Mouse (Mus musculus): Measurements from ENCODE around the gene Hist3h2ba.
"Not testable (repeated sequence)": the region's sequence is repeated elsewhere in the genome, so short reads cannot be mapped to it uniquely, and the experiment has no call there.

Hist3h2ba gene

DNA sequence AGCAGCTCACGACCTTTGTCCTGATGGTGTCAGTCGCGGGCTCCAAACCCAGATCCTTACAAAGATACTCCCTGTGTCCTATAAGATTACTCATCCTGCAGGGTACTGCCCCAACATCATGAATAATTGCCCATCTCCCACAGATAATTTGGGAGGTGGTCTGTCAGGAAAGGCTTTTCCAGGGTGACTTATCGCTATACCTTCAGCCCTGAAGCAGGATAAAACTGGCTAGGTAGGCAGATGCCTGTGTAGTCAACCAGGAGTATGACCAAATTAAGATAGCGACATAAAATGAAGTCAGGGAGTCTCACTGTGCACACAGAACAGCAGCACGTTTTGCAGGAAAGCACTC is 9.7 kb upstream of the Hist3h2ba start:
- DNase-seq: no peak

GRCm38 (mm10) chr11:58944136-58944535 is 4.6 kb upstream of the Hist3h2ba start:
- DNase-seq: no peak

DNA sequence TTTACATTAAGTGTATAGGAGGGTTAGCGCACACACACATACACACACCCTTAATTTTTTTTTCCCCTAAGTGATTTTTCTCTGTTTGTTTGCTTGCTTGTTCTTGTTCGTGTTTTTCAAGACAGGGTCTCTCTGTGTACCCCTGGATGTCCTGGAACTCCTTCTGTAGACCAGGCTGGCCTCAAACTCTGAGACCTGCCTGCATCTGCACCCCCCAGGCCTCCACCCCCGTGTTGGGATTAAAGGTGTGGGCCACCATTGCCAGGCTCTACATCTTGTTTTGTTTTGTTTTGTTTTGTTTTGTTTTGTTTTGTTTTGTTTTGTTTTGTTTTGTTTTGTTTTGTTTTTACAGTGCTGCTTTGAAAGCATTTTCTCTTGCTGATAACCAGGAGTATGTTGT is 1.4 kb upstream of the Hist3h2ba start:
- DNase-seq: no peak

GRCm38 (mm10) chr11:58947798-58948528 is 757 bp upstream of the Hist3h2ba start:
- DNase-seq: peak; percentile 71

GRCm38 (mm10) chr11:58949480-58950431 is 1.0 kb downstream of the Hist3h2ba start:
- peak; percentile 66 for DNase-seq

DNA sequence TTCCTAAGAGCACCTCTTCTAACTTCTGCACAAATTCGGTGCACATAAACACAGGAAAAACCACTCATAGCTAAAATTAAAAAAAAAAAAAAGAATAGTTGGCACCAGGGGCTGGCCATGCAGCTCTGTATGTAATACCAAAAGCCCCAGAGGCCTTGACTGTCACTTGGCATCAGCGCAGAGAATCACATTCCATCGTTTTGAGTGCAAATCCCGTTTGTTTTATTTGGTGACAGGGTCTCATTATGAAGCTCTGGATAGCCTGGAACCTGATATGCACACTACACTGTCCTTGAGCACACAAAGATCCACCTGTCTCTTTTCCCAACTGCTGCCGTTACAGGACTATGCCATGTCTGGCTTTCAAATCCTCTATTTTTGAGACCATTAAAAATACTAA is 2.5 kb downstream of the Hist3h2ba start:
- DNase-seq: no peak

GRCm38 (mm10) chr11:58953351-58954169 is 4.8 kb downstream of the Hist3h2ba start:
- DNase-seq: no peak

DNA sequence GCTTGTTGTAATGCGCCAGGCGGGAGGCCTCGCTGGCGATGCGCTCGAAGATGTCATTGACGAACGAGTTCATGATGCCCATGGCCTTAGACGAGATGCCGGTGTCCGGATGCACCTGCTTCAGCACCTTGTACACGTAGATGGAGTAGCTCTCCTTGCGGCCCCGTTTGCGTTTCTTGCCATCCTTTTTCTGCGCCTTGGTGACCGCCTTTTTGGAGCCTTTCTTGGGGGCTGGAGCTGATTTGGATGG is 5.4 kb downstream of the Hist3h2ba start:
- DNase-seq: not testable (repeated sequence)

- peak; percentile 85 for DNase-seq
Measured at GRCm38 (mm10) chr11:58954420-58955142, 5.9 kb downstream of the Hist3h2ba start, which contains the start of the genes Hist3h2a and Trim17. TSS of gene Hist3h2a (plus strand) at chr11:58954685. TSS of gene Trim17 (plus strand) at chr11:58954685.

- DNase-seq: no peak
Measured at GRCm38 (mm10) chr11:58955143-58955867, 6.6 kb downstream of the Hist3h2ba start.

DNA sequence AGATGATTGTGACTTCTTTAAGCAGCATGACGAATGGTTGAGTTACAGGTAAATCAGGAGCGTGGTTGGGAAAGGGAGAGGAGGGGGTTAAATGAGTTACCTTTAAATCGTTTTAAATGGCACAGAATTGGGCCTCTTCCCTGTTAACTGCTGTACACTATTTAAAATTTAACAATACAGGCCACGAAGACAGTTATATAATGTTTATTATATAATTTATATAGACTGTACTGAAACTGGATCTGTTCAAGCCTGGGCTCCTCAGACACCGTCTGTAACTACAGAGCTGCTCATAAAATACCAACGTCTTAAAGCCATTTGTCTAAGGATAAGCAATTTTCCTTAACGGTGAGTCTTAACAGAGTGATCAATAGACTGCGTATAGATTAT is 7.1 kb downstream of the Hist3h2ba start:
- DNase-seq: no peak

GRCm38 (mm10) chr11:58957226-58957914 is 8.7 kb downstream of the Hist3h2ba start:
- DNase-seq: no peak

DNA sequence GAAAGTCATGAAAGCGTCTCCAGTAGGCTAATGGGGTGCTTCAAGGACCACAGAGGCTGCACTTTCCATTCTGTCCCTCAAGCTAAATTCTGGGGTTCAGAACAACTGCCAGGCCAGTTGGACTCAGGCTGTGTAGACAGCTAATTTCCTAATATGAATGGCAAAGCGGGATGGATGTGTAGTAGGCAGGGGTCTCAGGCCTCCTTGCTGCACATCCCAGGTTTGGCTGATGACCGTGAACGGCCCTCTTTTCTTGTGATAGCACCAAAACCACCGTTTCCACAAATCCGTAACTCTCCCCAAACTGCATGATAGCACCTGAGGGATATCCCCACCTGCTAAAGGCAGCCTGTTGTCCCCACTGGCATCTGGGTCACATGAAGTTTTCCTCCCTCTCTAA is 9.8 kb downstream of the Hist3h2ba start:
- no peak for DNase-seq

DNA sequence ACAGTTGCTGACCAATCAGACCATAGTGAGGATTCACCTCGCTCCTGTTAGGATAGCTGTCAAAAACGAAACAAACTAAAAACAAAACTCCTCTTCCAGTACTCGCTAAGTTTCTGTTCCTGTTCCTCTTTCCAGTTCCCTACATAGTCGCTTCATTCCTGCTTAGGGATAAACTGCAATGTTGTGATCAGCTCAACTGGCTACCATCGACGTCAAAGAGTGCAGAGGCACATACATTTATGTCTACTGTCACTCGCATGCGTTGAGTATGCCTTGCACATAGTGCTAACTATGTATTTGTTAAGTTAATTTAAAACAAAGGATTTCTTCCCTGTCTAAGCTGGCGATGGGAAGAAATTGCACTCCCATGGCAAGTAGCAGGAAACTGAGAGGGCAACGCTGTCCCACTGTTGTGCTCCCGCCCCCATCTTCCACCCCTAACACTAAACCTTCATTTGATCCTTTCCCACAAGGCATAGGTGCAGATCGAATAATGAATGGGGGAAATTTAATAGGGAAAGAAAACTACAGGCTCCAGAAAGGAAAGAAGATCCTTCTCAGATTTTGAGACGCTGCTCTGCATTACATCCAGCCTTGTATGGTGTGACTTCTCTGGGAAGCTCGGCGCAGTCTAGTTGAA is 10.6 kb downstream of the Hist3h2ba start:
- no peak for DNase-seq

DNA sequence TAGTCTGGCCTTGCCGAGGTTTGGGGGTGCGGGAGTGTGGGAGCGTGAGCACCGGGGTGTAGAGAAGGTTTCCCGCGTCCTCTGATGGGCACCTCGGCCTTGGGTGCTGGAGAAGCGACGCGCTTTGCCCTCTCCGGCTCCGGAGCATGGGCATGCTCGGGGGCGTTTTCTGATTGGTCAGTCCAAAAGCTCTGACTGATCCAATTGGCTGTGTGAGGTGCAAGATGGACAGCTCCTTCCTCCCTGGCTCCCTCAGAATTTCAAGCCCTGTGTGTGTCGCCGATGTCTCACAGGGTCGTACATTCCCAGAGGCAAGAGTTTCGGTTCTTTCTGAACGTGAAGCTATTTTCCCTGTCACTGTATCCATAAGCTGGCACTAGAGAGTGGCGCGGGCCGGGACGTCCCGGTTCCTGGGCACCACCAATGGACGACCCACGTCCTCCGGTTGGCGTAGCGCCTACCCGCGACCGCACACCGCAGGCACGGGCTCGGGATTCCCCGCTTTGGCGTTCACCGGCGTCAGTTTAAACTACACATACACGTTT is 11.3 kb downstream of the Hist3h2ba start:
- DNase-seq: peak; percentile 71

DNA sequence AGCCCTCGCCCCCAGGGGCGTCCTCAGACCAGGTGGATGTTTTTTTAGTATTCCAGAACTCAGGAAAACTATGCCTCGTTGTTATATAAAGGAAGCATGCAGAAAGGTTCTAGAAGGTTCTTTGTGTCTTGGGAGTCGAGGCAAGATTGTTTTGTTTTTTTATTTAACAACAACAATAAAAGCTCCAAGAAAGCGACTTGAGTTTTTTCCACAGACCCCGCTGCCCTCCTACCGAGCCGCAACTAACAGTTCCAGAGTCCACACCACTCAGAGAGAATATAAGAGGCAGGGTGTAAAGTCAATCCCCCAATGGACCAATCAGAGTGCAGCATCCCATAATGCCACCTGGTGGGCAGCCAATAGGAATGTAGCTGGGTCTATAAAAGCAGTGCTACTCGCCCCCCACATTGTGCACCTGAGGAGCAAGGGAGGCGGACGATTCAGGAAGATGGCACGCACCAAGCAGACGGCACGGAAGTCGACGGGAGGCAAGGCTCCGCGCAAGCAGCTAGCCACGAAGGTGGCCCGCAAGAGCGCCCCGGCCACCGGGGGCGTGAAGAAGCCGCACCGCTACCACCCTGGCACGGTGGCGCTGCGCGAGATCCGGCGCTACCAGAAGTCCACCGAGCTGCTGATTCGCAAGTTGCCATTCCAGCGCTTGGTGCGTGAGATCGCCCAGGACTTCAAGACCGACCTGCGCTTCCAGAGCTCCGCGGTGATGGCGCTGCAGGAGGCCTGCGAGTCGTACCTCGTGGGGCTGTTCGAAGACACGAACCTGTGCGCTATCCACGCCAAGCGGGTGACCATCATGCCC is 12.9 kb downstream of the Hist3h2ba start:
- no peak for DNase-seq

DNA sequence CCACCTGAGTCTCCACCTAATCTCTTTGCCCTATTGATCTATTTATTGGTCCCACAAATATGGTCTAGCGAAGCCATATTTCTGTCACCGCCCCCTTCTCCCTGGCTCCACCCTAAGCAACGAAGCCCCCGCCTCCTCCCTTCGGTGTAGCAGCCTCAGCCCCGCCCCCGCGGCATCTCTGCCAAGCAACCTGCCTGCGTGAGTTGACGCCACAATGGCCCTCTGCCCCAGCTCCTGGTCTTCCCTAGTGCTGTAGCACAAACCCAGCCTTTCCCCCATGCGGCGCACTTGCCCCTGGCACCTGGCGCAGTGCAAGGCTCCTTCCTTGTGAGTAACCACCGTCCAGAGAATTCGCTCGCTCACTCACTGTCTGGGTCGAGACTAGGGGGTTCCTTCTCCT is 14.8 kb downstream of the Hist3h2ba start:
- DNase-seq: peak; percentile 43

GRCm38 (mm10) chr11:58964216-58964615 is 15.5 kb downstream of the Hist3h2ba start:
- no peak for DNase-seq

GRCm38 (mm10) chr11:58965001-58965760 is 16.5 kb downstream of the Hist3h2ba start:
- no peak for DNase-seq

Measured in right cerebral cortex, postnatal 14 days (tissue).